Mouse (Mus musculus) heart, embryonic 14.5 days (tissue): ENCODE data around the gene Napsa. TPM values are rescaled to one million over a fixed set of nuclear protein-coding genes. Genes with fewer than 3 reads are reported as not detected.

Experiments used
- ATAC-seq: fragments of 200-750 bp; cut with Nextera tagmentation; 2 replicates; pipeline ENCODE4 v1.8.0; 2017; ENCODE audit warnings: low read depth, moderate TSS enrichment; ENCODE audit not compliant: insufficient number of reproducible peaks, insufficient read depth, low FRiP score
- H3K27ac ChIP-seq, 2 experiments: fragments of 200-500 bp in 1 of 2; fragments of 300-500 bp in 1 of 2; sonication (generic) in 1 of 2; replicated peaks in 1 of 2; 2 replicates each; pipeline ENCODE4 v1.5.1; 2012 to 2014; ENCODE audit warnings: low read depth in 2 of 2, low read length in 2 of 2, control low read depth in 1 of 2, mild to moderate bottlenecking in 1 of 2, mixed read lengths in 1 of 2; ENCODE audit not compliant: control insufficient read depth in 1 of 2, insufficient read depth in 1 of 2
- H3K27me3 ChIP-seq: fragments of 300-500 bp; sonication (generic); 2 replicates; pipeline ENCODE4 v1.6.1; 2014; ENCODE audit warnings: mild to moderate bottlenecking, low read length, control low read depth; ENCODE audit not compliant: control insufficient read depth, insufficient read depth
- H3K36me3 ChIP-seq: fragments of 300-500 bp; sonication (generic); 2 replicates; pipeline ENCODE4 v1.6.1; 2014; ENCODE audit warnings: mild to moderate bottlenecking, control low read depth, low read length, mixed read lengths; ENCODE audit not compliant: control insufficient read depth, insufficient read depth
- H3K4me1 ChIP-seq, 2 experiments: fragments of 200-500 bp in 1 of 2; fragments of 300-500 bp in 1 of 2; sonication (generic) in 1 of 2; 2 replicates each; pipeline ENCODE4 v1.6.1; 2012 to 2014; ENCODE audit warnings: low read length in 2 of 2, control low read depth in 1 of 2, mixed read lengths in 1 of 2; ENCODE audit not compliant: control insufficient read depth in 2 of 2, insufficient read depth in 2 of 2
- H3K4me2 ChIP-seq: fragments of 300-500 bp; sonication (generic); 2 replicates; pipeline ENCODE4 v1.6.1; 2014; ENCODE audit warnings: mild to moderate bottlenecking, low read length
- H3K4me3 ChIP-seq, 2 experiments: fragments of 200-500 bp in 1 of 2; fragments of 300-500 bp in 1 of 2; sonication (generic) in 1 of 2; 2 replicates each; pipeline ENCODE4 v1.5.1; 2012 to 2014; ENCODE audit warnings: low read length in 2 of 2, mild to moderate bottlenecking in 2 of 2, control low read depth in 1 of 2, low read depth in 1 of 2, moderate library complexity in 1 of 2; ENCODE audit not compliant: control insufficient read depth in 1 of 2, insufficient read depth in 1 of 2
- H3K9ac ChIP-seq: fragments of 300-500 bp; sonication (generic); 2 replicates; pipeline ENCODE4 v1.6.1; 2014; ENCODE audit warnings: mild to moderate bottlenecking, low read length
- H3K9me3 ChIP-seq: fragments of 300-500 bp; sonication (generic); 2 replicates; pipeline ENCODE4 v1.6.1; 2016; ENCODE audit warnings: low read length, control low read depth; ENCODE audit not compliant: control insufficient read depth
- WGBS: fragments of 180-500 bp; shearing (Covaris S2); extraction: QIAGEN DNeasy Blood & Tissue Kit; methylation state at CpG from one replicate; pipeline ENCODE4 v1.1.7; 2014; 5-methylcytosine and 5-hydroxymethylcytosine counted together
- polyA plus RNA-seq: library from polyadenylated mRNA; unstranded; fragments of >200 nt; fragmentation: Nextera tagmentation; extraction: Ambion mirVana; gene quantifications from 2 replicates; pipeline ENCODE4 v1.2.1, GENCODE M21; 2014

The Napsa gene
- polyA plus RNA-seq, 1 experiment from 2014 or later = 0.35 TPM

GRCm38 (mm10) chr7:44612192-44612591, 40.0 kb downstream of the Napsa start:
- no peaks in the 10 kb centered on the region for H3K9me3 ChIP-seq
- H3K27me3 ChIP-seq = peaks cover 50% of the 10 kb centered on the region
- H3K4me3 ChIP-seq = no peak overlapping the region
- no peak overlapping the region for H3K4me2 ChIP-seq
- no peaks in the 10 kb centered on the region for H3K4me1 ChIP-seq
- 42% methylated on average over 7 of the region's 7 CpGs for WGBS
- ATAC-seq = no peak
- no peak overlapping the region for H3K27ac ChIP-seq
- H3K9ac ChIP-seq = no peak overlapping the region
- no peaks in the 10 kb centered on the region for H3K36me3 ChIP-seq

DNA sequence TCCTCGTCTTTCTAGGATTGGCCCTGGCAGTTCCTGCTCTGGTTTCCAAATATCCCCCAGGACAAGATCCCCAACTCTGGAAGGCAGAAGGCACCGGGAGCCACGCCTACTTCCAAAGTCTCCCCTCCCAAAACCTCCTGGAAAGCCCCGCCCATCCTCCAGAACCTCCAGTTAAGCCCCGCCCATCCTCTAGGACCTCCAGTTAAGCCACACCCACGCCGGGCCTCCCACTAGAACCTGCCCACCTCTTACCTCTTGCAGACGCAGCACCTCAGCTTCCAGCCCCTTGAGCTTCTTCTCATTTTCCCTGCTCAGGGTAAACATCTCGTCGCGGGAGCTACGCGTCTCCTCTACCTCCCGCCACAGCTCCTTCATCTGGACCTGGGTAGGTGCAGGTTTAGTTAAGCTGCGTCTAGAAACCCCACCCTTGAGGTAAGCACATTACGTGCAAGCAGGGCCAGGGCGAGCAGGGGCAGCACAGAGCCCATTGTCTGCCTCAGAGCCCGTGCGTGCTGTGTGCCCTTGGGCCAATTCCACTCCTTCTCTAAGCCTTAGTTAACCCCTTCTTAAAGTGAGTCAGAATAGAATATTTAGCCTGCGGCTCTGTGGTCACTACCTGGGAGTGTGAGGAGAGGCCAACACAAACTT, 42.0 kb downstream of the Napsa start:
- Histone ChIP-seq H3K4me3 (no peak overlapping the region), H3K4me1 (no peaks in the 10 kb centered on the region), H3K27me3 (peaks cover 43% of the 10 kb centered on the region), H3K9me3 (no peaks in the 10 kb centered on the region), H3K36me3 (no peaks in the 10 kb centered on the region), H3K27ac (no peak overlapping the region), H3K9ac (no peak overlapping the region), H3K4me2 (no peak overlapping the region)
- WGBS = 8% methylated on average over 20 of the region's 20 CpGs
- ATAC-seq = no peak

DNA sequence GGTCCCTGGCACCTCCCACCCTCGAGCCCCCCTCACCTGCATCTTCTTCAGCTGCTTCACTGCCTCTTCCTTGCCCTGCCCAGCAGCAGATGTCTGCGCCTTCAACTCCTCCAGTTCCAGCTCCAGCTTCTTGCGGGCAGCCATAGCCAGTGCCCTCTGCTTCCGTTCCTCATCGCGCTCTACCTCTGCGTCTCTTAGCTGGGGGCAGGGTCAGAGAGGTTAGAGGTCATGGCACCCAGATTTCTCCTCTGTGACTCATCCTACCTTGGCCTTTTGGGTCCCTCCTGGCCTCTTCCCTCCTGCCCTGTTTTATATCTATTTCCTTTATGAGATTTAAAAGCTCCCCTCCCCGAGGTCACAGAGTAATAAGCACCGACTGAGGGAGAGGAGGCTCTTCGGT, 43.1 kb downstream of the Napsa start:
- H3K36me3 ChIP-seq = no peaks in the 10 kb centered on the region
- H3K4me1 ChIP-seq = no peaks in the 10 kb centered on the region
- no peak overlapping the region for H3K4me3 ChIP-seq
- 12% methylated on average over 10 of the region's 10 CpGs for WGBS
- no peak for ATAC-seq
- H3K9ac ChIP-seq = no peak overlapping the region
- H3K9me3 ChIP-seq = 0 out of 2 replicates have a peak, but pooled peaks cover 2% of the 10 kb centered on the region
- peaks cover 39% of the 10 kb centered on the region for H3K27me3 ChIP-seq
- H3K27ac ChIP-seq = no peak overlapping the region
- no peak overlapping the region for H3K4me2 ChIP-seq

DNA sequence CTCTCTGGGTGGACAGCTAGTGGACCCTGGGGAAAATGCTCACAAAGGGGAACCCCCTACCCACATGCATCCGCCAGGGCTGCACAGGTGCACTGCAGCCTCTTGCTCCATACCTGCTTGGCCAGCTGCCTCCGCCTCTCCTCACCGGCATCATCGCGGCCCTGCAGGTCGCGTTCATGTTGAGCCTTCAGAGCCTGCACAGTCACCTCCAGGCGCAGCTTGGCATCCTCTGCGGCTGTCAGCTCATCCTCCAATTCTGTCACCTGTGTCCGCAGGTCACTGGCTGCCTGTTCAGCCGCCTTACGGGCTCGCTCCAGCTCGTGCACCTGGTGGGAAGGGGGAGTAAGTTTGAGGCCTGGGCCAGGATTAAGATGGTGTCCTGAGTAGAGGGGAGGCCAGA, 43.8 kb downstream of the Napsa start:
- WGBS = 67% methylated on average over 14 of the region's 14 CpGs
- H3K4me2 ChIP-seq = no peak overlapping the region
- H3K9ac ChIP-seq = no peak overlapping the region
- no peaks in the 10 kb centered on the region for H3K4me1 ChIP-seq
- H3K27ac ChIP-seq = no peak overlapping the region
- H3K4me3 ChIP-seq = no peak overlapping the region
- H3K9me3 ChIP-seq = 0 out of 2 replicates have a peak, but pooled peaks cover 2% of the 10 kb centered on the region
- H3K27me3 ChIP-seq = peaks cover 39% of the 10 kb centered on the region
- ATAC-seq = no peak
- no peaks in the 10 kb centered on the region for H3K36me3 ChIP-seq

DNA sequence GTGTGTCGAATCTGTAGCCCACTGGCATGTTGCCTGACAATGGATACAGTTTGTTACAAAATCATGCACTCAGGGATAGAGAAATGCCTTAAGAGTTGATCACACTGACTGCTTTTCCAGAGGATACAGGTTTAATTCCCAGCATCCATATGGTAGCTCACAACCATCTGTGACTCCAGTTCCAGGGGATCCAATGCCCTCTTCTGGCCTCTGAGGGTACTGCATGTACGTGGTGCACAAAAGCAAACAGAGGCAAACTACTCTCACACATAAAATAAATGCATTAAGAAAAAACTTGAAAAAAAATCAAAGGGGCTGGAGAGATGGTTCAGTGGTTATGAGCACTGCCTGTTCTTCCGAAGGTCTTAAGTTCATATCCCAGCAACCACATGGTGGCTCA, 44.9 kb downstream of the Napsa start:
- Histone ChIP-seq H3K9me3 (0 out of 2 replicates have a peak, but pooled peaks cover 2% of the 10 kb centered on the region), H3K4me2 (no peak overlapping the region), H3K4me3 (no peak overlapping the region), H3K36me3 (no peaks in the 10 kb centered on the region), H3K27me3 (peaks cover 39% of the 10 kb centered on the region), H3K9ac (no peak overlapping the region), H3K27ac (no peak overlapping the region), H3K4me1 (no peaks in the 10 kb centered on the region)
- WGBS = 68% methylated on average over 3 of the region's 3 CpGs
- no peak for ATAC-seq

DNA sequence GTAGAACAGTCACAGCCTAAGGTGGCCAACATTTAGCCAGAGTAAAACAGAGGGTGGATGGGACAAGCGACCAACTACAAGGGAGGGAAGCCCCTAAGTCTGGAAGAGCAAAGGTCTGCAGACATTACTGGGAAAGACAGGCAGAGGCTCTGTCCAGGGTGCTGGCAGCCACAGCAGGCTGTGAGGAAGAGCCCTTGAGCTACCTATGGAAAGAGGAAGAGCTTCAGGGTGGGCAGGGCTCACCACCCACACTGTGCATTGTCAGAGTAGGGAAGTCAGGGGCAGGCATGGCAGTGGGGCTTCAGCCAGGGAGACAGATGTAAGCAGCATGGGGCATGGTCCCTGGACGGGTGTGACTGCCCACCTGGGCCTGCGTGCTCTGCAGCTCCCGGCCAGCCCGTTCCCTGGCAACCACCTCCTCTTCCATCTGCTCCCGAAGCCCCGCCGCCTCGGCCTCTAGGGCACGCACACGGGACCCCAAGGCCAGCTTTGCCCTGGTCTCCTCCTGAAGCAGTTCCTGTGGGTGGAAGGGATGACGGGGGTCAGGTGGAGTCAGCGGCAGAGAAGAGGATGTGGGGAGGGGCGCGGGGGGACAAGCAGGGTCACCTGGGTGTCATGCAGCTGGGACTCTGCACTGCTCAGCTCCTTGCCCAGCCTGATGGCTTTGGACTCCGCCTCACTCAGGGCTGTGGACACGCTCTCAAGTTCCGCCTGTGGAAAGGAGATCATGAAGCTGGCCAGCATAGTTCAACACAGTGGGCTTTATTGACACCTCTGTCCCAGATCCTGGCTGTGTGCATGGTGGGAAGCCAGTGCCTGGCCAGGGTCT, 51.7 kb downstream of the Napsa start:
- no peak overlapping the region for H3K4me3 ChIP-seq
- 46% methylated on average over 18 of the region's 18 CpGs for WGBS
- no peak for ATAC-seq
- no peaks in the 10 kb centered on the region for H3K36me3 ChIP-seq
- H3K9me3 ChIP-seq = 0 out of 2 replicates have a peak, but pooled peaks cover 2% of the 10 kb centered on the region
- H3K27me3 ChIP-seq = peaks cover 6% of the 10 kb centered on the region; the same call in 1 of the 2 replicates
- H3K4me2 ChIP-seq = no peak overlapping the region
- H3K27ac ChIP-seq = no peak overlapping the region
- H3K9ac ChIP-seq = no peak overlapping the region
- no peaks in the 10 kb centered on the region for H3K4me1 ChIP-seq

DNA sequence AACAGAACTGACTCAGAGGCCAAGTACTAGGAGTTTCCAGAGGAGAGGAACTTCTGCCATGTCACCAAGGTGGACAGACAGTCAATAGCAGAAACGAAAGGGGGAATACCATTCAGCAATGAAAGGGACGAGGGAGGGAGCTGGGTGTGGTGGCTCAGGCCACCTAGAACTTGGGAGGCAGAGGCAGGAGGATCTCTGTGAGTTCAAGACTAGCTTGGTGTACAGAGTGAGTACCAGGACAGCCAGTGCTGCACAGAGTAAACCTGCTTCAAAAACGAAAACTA, 52.3 kb downstream of the Napsa start:
- Histone ChIP-seq H3K9ac (no peak overlapping the region), H3K4me3 (no peak overlapping the region), H3K27me3 (peaks cover 6% of the 10 kb centered on the region; the same call in 1 of the 2 replicates), H3K36me3 (no peaks in the 10 kb centered on the region), H3K4me2 (no peak overlapping the region), H3K9me3 (0 out of 2 replicates have a peak, but pooled peaks cover 2% of the 10 kb centered on the region), H3K27ac (no peak overlapping the region), H3K4me1 (no peaks in the 10 kb centered on the region)
- ATAC-seq = no peak
- WGBS = 61% methylated on average over 3 of the region's 3 CpGs
